Mouse (Mus musculus): ENCODE data around the gene Fkbp2. TPM values are rescaled to one million over a fixed set of nuclear protein-coding genes. Genes with fewer than 3 reads are reported as not detected.

Fkbp2 gene
- total and polyA plus RNA-seq, 2 experiments from 2014 or later: 0.65 to 59.9 TPM

- Histone ChIP-seq H3K36me3 (replicated peaks; ENCODE audit: control insufficient read depth, insufficient read depth, low read length) (0 out of 2 replicates have a peak, but pooled peaks cover 4% of the 10 kb centered on the region), H3K27ac (ENCODE audit: low read depth) (no peak overlapping the region), H3K9ac (replicated peaks; ENCODE audit: low read depth, low read length) (no peak overlapping the region), H3K4me1 (ENCODE audit: control insufficient read depth, insufficient read depth) (peaks cover 12% of the 10 kb centered on the region), H3K4me3 (ENCODE audit: low read depth, low read length) (no peak overlapping the region), H3K27me3 (ENCODE audit: control insufficient read depth, insufficient read depth, low read length) (no peaks in the 10 kb centered on the region), H3K4me2 (ENCODE audit: low read depth, low read length) (no peak overlapping the region), H3K9me3 (replicated peaks; ENCODE audit: control insufficient read depth, low read length) (no peaks in the 10 kb centered on the region)
- WGBS: 83% methylated on average over 4 of the region's 4 CpGs
- no peak for ATAC-seq (ENCODE audit: insufficient read depth, low read depth)
- no peak for DNase-seq (ENCODE audit: low spot score)
- TF ChIP-seq CTCF (IDR thresholded peaks at IDR 0.05; ENCODE audit: low read depth) (no peak), EP300 (IDR thresholded peaks at IDR 0.05; ENCODE audit: low read depth) (no peak)
These were observed 32.1 kb downstream of the Fkbp2 start for GRCm38 (mm10) chr19:6948186-6948585.

GRCm38 (mm10) chr19:6947742-6948141 is 32.6 kb downstream of the Fkbp2 start:
- 53% methylated on average over 4 of the region's 4 CpGs for WGBS
- ATAC-seq (ENCODE audit: insufficient read depth, low read depth): no peak
- H3K9ac ChIP-seq (replicated peaks; ENCODE audit: low read depth, low read length): no peak overlapping the region

GRCm38 (mm10) chr19:6943709-6944108 is 36.6 kb downstream of the Fkbp2 start:
- Histone ChIP-seq H3K9ac (replicated peaks; ENCODE audit: low read depth, low read length) (no peak overlapping the region), H3K27ac (ENCODE audit: low read depth) (no peak overlapping the region), H3K27me3 (ENCODE audit: control insufficient read depth, insufficient read depth, low read length) (no peaks in the 10 kb centered on the region), H3K36me3 (replicated peaks; ENCODE audit: control insufficient read depth, insufficient read depth, low read length) (0 out of 2 replicates have a peak, but pooled peaks cover 4% of the 10 kb centered on the region), H3K4me3 (ENCODE audit: low read depth, low read length) (no peak overlapping the region), H3K4me2 (ENCODE audit: low read depth, low read length) (no peak overlapping the region), H3K4me1 (ENCODE audit: control insufficient read depth, insufficient read depth) (peaks cover 19% of the 10 kb centered on the region), H3K9me3 (replicated peaks; ENCODE audit: control insufficient read depth, low read length) (no peaks in the 10 kb centered on the region)
- WGBS: 90% methylated on average over 6 of the region's 6 CpGs
- TF ChIP-seq CTCF (IDR thresholded peaks at IDR 0.05; ENCODE audit: low read depth): no peak
- TF ChIP-seq EP300 (IDR thresholded peaks at IDR 0.05; ENCODE audit: low read depth): no peak
- DNase-seq (ENCODE audit: low spot score) (no peak), ATAC-seq (ENCODE audit: insufficient read depth, low read depth) (no peak)

More at GRCm38 (mm10) chr19:6947742-6948141, 32.6 kb downstream of the Fkbp2 start:
- H3K4me2 ChIP-seq (ENCODE audit: low read depth, low read length): no peak overlapping the region
- H3K36me3 ChIP-seq (replicated peaks; ENCODE audit: control insufficient read depth, insufficient read depth, low read length): 0 out of 2 replicates have a peak, but pooled peaks cover 4% of the 10 kb centered on the region
- no peaks in the 10 kb centered on the region for H3K9me3 ChIP-seq (replicated peaks; ENCODE audit: control insufficient read depth, low read length)
- TF ChIP-seq CTCF (IDR thresholded peaks at IDR 0.05; ENCODE audit: low read depth) (no peak), EP300 (IDR thresholded peaks at IDR 0.05; ENCODE audit: low read depth) (no peak)
- DNase-seq (ENCODE audit: low spot score): no peak
- peaks cover 12% of the 10 kb centered on the region for H3K4me1 ChIP-seq (ENCODE audit: control insufficient read depth, insufficient read depth)
- no peaks in the 10 kb centered on the region for H3K27me3 ChIP-seq (ENCODE audit: control insufficient read depth, insufficient read depth, low read length)
- H3K4me3 ChIP-seq (ENCODE audit: low read depth, low read length): no peak overlapping the region
- no peak overlapping the region for H3K27ac ChIP-seq (ENCODE audit: low read depth)

GRCm38 (mm10) chr19:6942764-6943163 is 37.5 kb downstream of the Fkbp2 start:
- no peak for ATAC-seq (ENCODE audit: insufficient read depth, low read depth)
- peak overlapping the region; percentile 87 for H3K4me2 ChIP-seq (ENCODE audit: low read depth, low read length)
- peak overlapping the region; percentile 72 for H3K4me3 ChIP-seq (ENCODE audit: low read depth, low read length)
- H3K9me3 ChIP-seq (replicated peaks; ENCODE audit: control insufficient read depth, low read length): no peaks in the 10 kb centered on the region
- WGBS: 26% methylated on average over 5 of the region's 5 CpGs
- TF ChIP-seq EP300 (IDR thresholded peaks at IDR 0.05; ENCODE audit: low read depth): no peak
- no peak for TF ChIP-seq CTCF (IDR thresholded peaks at IDR 0.05; ENCODE audit: low read depth)
- H3K9ac ChIP-seq (replicated peaks; ENCODE audit: low read depth, low read length): peak overlapping the region; percentile 61
- H3K27me3 ChIP-seq (ENCODE audit: control insufficient read depth, insufficient read depth, low read length): no peaks in the 10 kb centered on the region
- H3K36me3 ChIP-seq (replicated peaks; ENCODE audit: control insufficient read depth, insufficient read depth, low read length): 0 out of 2 replicates have a peak, but pooled peaks cover 4% of the 10 kb centered on the region
- peak overlapping the region; percentile 84 for H3K27ac ChIP-seq (ENCODE audit: low read depth)
- H3K4me1 ChIP-seq (ENCODE audit: control insufficient read depth, insufficient read depth): peaks cover 19% of the 10 kb centered on the region
- no peak for DNase-seq (ENCODE audit: low spot score)

- peak; percentile 90 for ATAC-seq (ENCODE audit: insufficient read depth, low read depth)
- Histone ChIP-seq H3K9ac (replicated peaks; ENCODE audit: low read depth, low read length) (peak within 1 kb of the TSS; percentile 61), H3K4me2 (ENCODE audit: low read depth, low read length) (peak within 1 kb of the TSS; percentile 87), H3K4me3 (ENCODE audit: low read depth, low read length) (peak within 1 kb of the TSS; percentile 72), H3K4me1 (ENCODE audit: control insufficient read depth, insufficient read depth) (peaks cover 19% of the 10 kb centered on the region), H3K27ac (ENCODE audit: low read depth) (peak within 1 kb of the TSS; percentile 84), H3K27me3 (ENCODE audit: control insufficient read depth, insufficient read depth, low read length) (no peaks in the 10 kb centered on the region), H3K9me3 (replicated peaks; ENCODE audit: control insufficient read depth, low read length) (no peaks in the 10 kb centered on the region), H3K36me3 (replicated peaks; ENCODE audit: control insufficient read depth, insufficient read depth, low read length) (0 out of 2 replicates have a peak, but pooled peaks cover 4% of the 10 kb centered on the region)
- DNase-seq (ENCODE audit: low spot score): peak; percentile 92
- WGBS: under 1% methylated on average over 27 of the region's 27 CpGs
- TF ChIP-seq EP300 (IDR thresholded peaks at IDR 0.05; ENCODE audit: low read depth): no peak
- no peak for TF ChIP-seq CTCF (IDR thresholded peaks at IDR 0.05; ENCODE audit: low read depth)
These were observed 38.0 kb downstream of the Fkbp2 start, which contains the start of gene Gpr137 for GRCm38 (mm10) chr19:6942249-6942691. TSS of gene Gpr137 (minus strand) at chr19:6942480.

Measured in heart, postnatal 0 days (tissue).